Comparison of ENCODE assay signal across 18 mouse cellular contexts in genomic region chr11:118227650-118228049, GRCm38 (mm10). TPM values are rescaled to one million over a fixed set of nuclear protein-coding genes. Genes with fewer than 3 reads are reported as not detected.
DNase-seq lines count a peak whose midpoint lies in the region; ATAC-seq and TF ChIP-seq lines count a peak whose summit lies in the region.
"Had no signal": no experiment of that assay in that cellular context is flagged by ENCODE, and none has a peak within 500 bp of the region (broad histone marks: within the 10 kb centered on the region; RNA-seq: fewer than 3 reads in every experiment).

No protein-coding gene starts in this region.

- no peaks in the 10 kb centered on the region for H3K9me3 ChIP-seq in kidney, embryonic 15.5 days (replicated peaks)

- peak; percentile 41 to 66 for DNase-seq in heart, adult 9 months (ENCODE audit: low spot score in 2 of 2)
- DNase-seq in heart, postnatal 4 days: no peak
- DNase-seq in CD4-positive, CD25-positive, alpha-beta regulatory T cell, adult 2 months (ENCODE audit: low read depth, low spot score): peak; percentile 79
- DNase-seq in thymus, adult 2 months: peak; percentile 51
- DNase-seq in left cerebral cortex, adult 11 months (ENCODE audit: low spot score): no peak
- no peak for DNase-seq in cerebellum, postnatal 14 days
- DNase-seq: adrenal gland, adult 8-10 months; cerebellum, postnatal 36 days; forebrain, postnatal 0 days; gastrocnemius, postnatal 36 days; kidney, postnatal 4 days; right cerebral cortex, postnatal 4 days had no signal

- H3K9ac ChIP-seq in kidney, embryonic 15.5 days: no peak overlapping the region
- H3K9ac ChIP-seq: forebrain, postnatal 0 days had no signal

- no peaks in the 10 kb centered on the region for H3K36me3 ChIP-seq in thymus, adult 2 months (ENCODE audit: control insufficient read depth, insufficient read depth, low read length)
- H3K36me3 ChIP-seq in kidney, embryonic 15.5 days: no peaks in the 10 kb centered on the region

- H3K4me3 ChIP-seq in thymus, adult 2 months (ENCODE audit: control insufficient read depth, insufficient read depth, low read length): no peak overlapping the region
- H3K4me3 ChIP-seq in kidney, embryonic 15.5 days (replicated peaks): no peak overlapping the region
- H3K4me3 ChIP-seq: left cerebral cortex, adult 2 months had no signal

- TF ChIP-seq CTCF in thymus, adult 2 months (IDR thresholded peaks at IDR 0.05; ENCODE audit: borderline replicate concordance, control insufficient read depth, extremely low read depth, insufficient read depth, low read length, poor library complexity): no peak

- peak; percentile 46 for ATAC-seq in inflammation-experienced regulatory T-cells, adult 6 months
- no peak for ATAC-seq in kidney, embryonic 15.5 days (replicated peaks; ENCODE audit: low FRiP score)
- ATAC-seq: forebrain, postnatal 0 days; intestine, postnatal 0 days had no signal

- H3K4me2 ChIP-seq in kidney, embryonic 15.5 days: no peak overlapping the region
- H3K4me2 ChIP-seq: liver, embryonic 11.5 days had no signal

- H3K27ac ChIP-seq in thymus, adult 2 months (ENCODE audit: control insufficient read depth, insufficient read depth, low read length): peak overlapping the region; percentile 64
- no peak overlapping the region for H3K27ac ChIP-seq in kidney, embryonic 15.5 days
- H3K27ac ChIP-seq: left cerebral cortex, adult 2 months had no signal

- H3K4me1 ChIP-seq in thymus, adult 2 months (replicated peaks; ENCODE audit: control insufficient read depth, insufficient read depth, low read length): peaks cover 56% of the 10 kb centered on the region
- peaks cover 21% of the 10 kb centered on the region for H3K4me1 ChIP-seq in kidney, embryonic 15.5 days

- H3K27me3 ChIP-seq in thymus, adult 2 months (ENCODE audit: control insufficient read depth, insufficient read depth, low read length): no peaks in the 10 kb centered on the region
- H3K27me3 ChIP-seq in kidney, embryonic 15.5 days: no peaks in the 10 kb centered on the region
- H3K27me3 ChIP-seq: CH12.LX had no signal

- no peak for TF ChIP-seq POLR2A in thymus, adult 2 months (IDR thresholded peaks at IDR 0.05; ENCODE audit: control insufficient read depth, extremely low read depth, insufficient read depth, low read length, poor library complexity)

- 7% methylated on average over 7 of the region's 7 CpGs for WGBS in thymus, adult 2 months
- WGBS in kidney, embryonic 15.5 days: 57% methylated on average over 7 of the region's 7 CpGs

RNA-seq across cellular contexts. Expression of gene Cyth1, which starts 20.7 kb away (rescaled TPM):
- total RNA-seq in heart, postnatal 4 days (2021): 10 to 100 TPM; 38.3 to 39.1 TPM
- 10 to 100 TPM; 33.8 to 51.6 (median 41.7) TPM for polyA plus RNA-seq in inflammation-experienced regulatory T-cells, adult 6 months (2017; shearing (Covaris generic))
- polyA plus RNA-seq in thymus, adult 2 months (2012; rRNA removed): 66.7 and 70.0 TPM in 2 replicates
- polyA plus RNA-seq in kidney, embryonic 15.5 days (2015; fragmentation: Nextera tagmentation; extraction: Ambion mirVana): 16.4 and 16.5 TPM in 2 replicates

Comparison
In these comparisons a context has a peak if more than half of its experiments do, and no peak if none do; other contexts are left out.
1. DNase-seq: peak in heart, adult 9 months (2 of 2), CD4-positive, CD25-positive, alpha-beta regulatory T cell, adult 2 months (single experiment) and thymus, adult 2 months (single experiment); none in heart, postnatal 4 days (single experiment), left cerebral cortex, adult 11 months (single experiment) and cerebellum, postnatal 14 days (0 of 2).